Mouse (Mus musculus) CH12.LX (cell line): ENCODE data around the gene Ccl22. TPM values are rescaled to one million over a fixed set of nuclear protein-coding genes. Genes with fewer than 3 reads are reported as not detected.

Source experiments
- DNase-seq: peaks from one replicate; pipeline ENCODE4 v3.0.0-alpha.2; 2013; ENCODE audit errors: extremely low read depth
- H3K27ac ChIP-seq: 2 replicates; pipeline ENCODE4 v1.5.1; 2012; ENCODE audit warnings: low read depth, mild to moderate bottlenecking, control low read depth, moderate library complexity; ENCODE audit not compliant: insufficient read depth
- H3K27me3 ChIP-seq: replicated peaks from 2 replicates; pipeline ENCODE3; 2012; ENCODE audit warnings: inconsistent platforms
- H3K36me3 ChIP-seq, 2 experiments: replicated peaks in 1 of 2; 2 replicates each; pipeline versions ENCODE3 to v1.6.1; 2012; ENCODE audit warnings: inconsistent platforms in 1 of 2, low read length in 1 of 2, mild to moderate bottlenecking in 1 of 2, mixed read lengths in 1 of 2, moderate library complexity in 1 of 2; ENCODE audit not compliant: control insufficient read depth in 1 of 2, insufficient read depth in 1 of 2
- H3K4me1 ChIP-seq, 2 experiments: 2 replicates each; pipeline ENCODE4 v1.6.1; 2012; ENCODE audit warnings: inconsistent platforms in 1 of 2, moderate library complexity in 1 of 2; ENCODE audit not compliant: insufficient read depth in 2 of 2, control insufficient read depth in 1 of 2
- H3K4me2 ChIP-seq: 2 replicates; pipeline ENCODE4 v1.6.1; 2012; ENCODE audit warnings: low read depth, mild to moderate bottlenecking, control low read depth; ENCODE audit not compliant: poor library complexity, insufficient read depth, severe bottlenecking
- H3K4me3 ChIP-seq, 3 experiments: fragments of 150-350 bp in 1 of 3; sonication (generic) in 1 of 3; replicated peaks in 1 of 3; 2 replicates each; pipeline versions ENCODE3 to v1.5.1; 2011 to 2012; ENCODE audit warnings: low read depth in 2 of 3, low read length in 2 of 3, mild to moderate bottlenecking in 2 of 3, moderate library complexity in 2 of 3, control low read depth in 1 of 3, improper control_type of control experiment in 1 of 3, inconsistent platforms in 1 of 3, mixed read lengths in 1 of 3; ENCODE audit not compliant: poor library complexity in 1 of 3
- H3K79me2 ChIP-seq: replicated peaks from 2 replicates; pipeline ENCODE4 v1.6.1; 2012; ENCODE audit warnings: mild to moderate bottlenecking, moderate library complexity; ENCODE audit not compliant: control insufficient read depth, poor library complexity, insufficient read depth, severe bottlenecking; ENCODE audit errors: extremely low read depth
- H3K9ac ChIP-seq: 2 replicates; pipeline ENCODE4 v1.6.1; 2012; ENCODE audit warnings: low read depth, mild to moderate bottlenecking, control low read depth, moderate library complexity; ENCODE audit not compliant: insufficient read depth
- H3K9me3 ChIP-seq: replicated peaks from 2 replicates; pipeline ENCODE3; 2012; ENCODE audit warnings: low read length, inconsistent platforms, mixed read lengths
- BHLHE40 ChIP-seq: IDR thresholded peaks from 2 replicates; pipeline ENCODE4 v1.6.1; 2011; ENCODE audit warnings: mild to moderate bottlenecking, low read depth, low read length, improper control_type of control experiment
- CHD1 ChIP-seq: IDR thresholded peaks from 2 replicates; pipeline ENCODE4 v1.6.1; 2012; ENCODE audit warnings: low read depth, low read length, improper control_type of control experiment, inconsistent platforms
- CHD2 ChIP-seq: IDR thresholded peaks from 2 replicates; pipeline ENCODE4 v1.6.1; 2011; ENCODE audit warnings: low read length, improper control_type of control experiment
- CTCF ChIP-seq, 2 experiments: IDR thresholded peaks in 1 of 2; conservative IDR thresholded peaks in 1 of 2; 2 replicates each; pipeline ENCODE4 v1.5.1; 2011 to 2012; ENCODE audit warnings: low read depth in 2 of 2, low read length in 2 of 2, improper control_type of control experiment in 1 of 2, inconsistent platforms in 1 of 2, mild to moderate bottlenecking in 1 of 2, moderate library complexity in 1 of 2
- ELF1 ChIP-seq: IDR thresholded peaks from 2 replicates; pipeline ENCODE4 v1.6.1; 2014; ENCODE audit warnings: low read depth, mild to moderate bottlenecking, inconsistent platforms, low read length, improper control_type of control experiment
- ETS1 ChIP-seq: conservative IDR thresholded peaks from 2 replicates; pipeline ENCODE4 v1.6.1; 2012; ENCODE audit warnings: low read depth, mild to moderate bottlenecking, inconsistent platforms, low read length, improper control_type of control experiment, moderate library complexity
- HCFC1 ChIP-seq: IDR thresholded peaks from 2 replicates; pipeline ENCODE4 v1.6.1; 2012; ENCODE audit warnings: low read depth, mild to moderate bottlenecking, inconsistent platforms, low read length, improper control_type of control experiment
- IRF4 ChIP-seq: IDR thresholded peaks from 2 replicates; pipeline ENCODE4 v1.6.1; 2014; ENCODE audit warnings: low read depth, mild to moderate bottlenecking, inconsistent platforms, low read length, improper control_type of control experiment
- JUN ChIP-seq: IDR thresholded peaks from 2 replicates; pipeline ENCODE4 v1.6.1; 2011; ENCODE audit warnings: low read depth, mild to moderate bottlenecking, low read length, improper control_type of control experiment, moderate library complexity; ENCODE audit not compliant: insufficient read depth
- MAFK ChIP-seq: IDR thresholded peaks from 2 replicates; pipeline ENCODE4 v1.6.1; 2011; ENCODE audit warnings: low read length, improper control_type of control experiment; ENCODE audit not compliant: insufficient replicate concordance
- MAX ChIP-seq: IDR thresholded peaks from 2 replicates; pipeline ENCODE4 v1.6.1; 2011; ENCODE audit warnings: low read length, improper control_type of control experiment
- MEF2A ChIP-seq: IDR thresholded peaks from 2 replicates; pipeline ENCODE4 v1.6.1; 2014; ENCODE audit warnings: low read depth, mild to moderate bottlenecking, inconsistent platforms, low read length, improper control_type of control experiment, borderline replicate concordance
- MXI1 ChIP-seq: IDR thresholded peaks from 2 replicates; pipeline ENCODE4 v1.6.1; 2011; ENCODE audit warnings: mild to moderate bottlenecking, low read depth, low read length, improper control_type of control experiment
- POLR2A ChIP-seq: IDR thresholded peaks from 2 replicates; pipeline ENCODE4 v1.6.1; 2011; ENCODE audit warnings: low read depth, mild to moderate bottlenecking, improper control_type of control experiment, low read length
- RAD21 ChIP-seq: IDR thresholded peaks from 2 replicates; pipeline ENCODE4 v1.6.1; 2011; ENCODE audit warnings: low read depth, mild to moderate bottlenecking, low read length, improper control_type of control experiment, moderate library complexity
- RCOR1 ChIP-seq: conservative IDR thresholded peaks from 2 replicates; pipeline ENCODE4 v1.6.1; 2012; ENCODE audit warnings: low read depth, mild to moderate bottlenecking, inconsistent platforms, low read length, improper control_type of control experiment
- SIN3A ChIP-seq: IDR thresholded peaks from 2 replicates; pipeline ENCODE4 v1.6.1; 2012; ENCODE audit warnings: low read length, improper control_type of control experiment, inconsistent platforms
- TBP ChIP-seq: conservative IDR thresholded peaks from 2 replicates; pipeline ENCODE4 v1.6.1; 2011; ENCODE audit warnings: low read depth, low read length, improper control_type of control experiment
- UBTF ChIP-seq: IDR thresholded peaks from 2 replicates; pipeline ENCODE4 v1.6.1; 2012; ENCODE audit warnings: low read depth, mild to moderate bottlenecking, inconsistent platforms, low read length, improper control_type of control experiment, moderate library complexity
- ZMIZ1 ChIP-seq: IDR thresholded peaks from 2 replicates; pipeline ENCODE4 v1.6.1; 2012; ENCODE audit warnings: low read depth, mild to moderate bottlenecking, inconsistent platforms, low read length, improper control_type of control experiment
- ZNF384 ChIP-seq: IDR thresholded peaks from 2 replicates; pipeline ENCODE4 v1.6.1; 2012; ENCODE audit warnings: low read depth, low read length, improper control_type of control experiment, inconsistent platforms
- dilution Hi-C: fragments of 300-500 bp; cut with MboI; formaldehyde crosslinking; loops from 2 replicates; pipeline ENCODE4 v1.14.3; 2020; ENCODE audit warnings: low sequenced_read_pairs; ENCODE audit not compliant: extremely low pct_unique_long_range_greater_than_20kb, extremely low pct_ligation_motif_present
- in situ Hi-C: fragments of 300-500 bp; cut with MboI; formaldehyde crosslinking; loops from 3 replicates; pipeline ENCODE4 v1.14.3; 2019; ENCODE audit warnings: low sequenced_read_pairs, low pct_ligation_motif_present, low pct_unique_long_range_greater_than_20kb, mixed read lengths
- polyA plus RNA-seq: library from polyadenylated mRNA; unstranded; fragments of >175 nt; gene quantifications from 2 replicates; pipeline ENCODE4 v1.2.1, GENCODE M21; 2012; ENCODE audit warnings: low read depth; ENCODE audit not compliant: insufficient read length
- total RNA-seq, 2 experiments: library from RNA; depleted of rRNA; stranded (reverse); fragments of 300-350 nt in 1 of 2; fragments of >200 nt in 1 of 2; gene quantifications; 2 replicates each; pipeline ENCODE4 v1.2.3; 2012 to 2014

Ccl22 gene
- total and polyA plus RNA-seq, 3 experiments: 1,396 to 4,546 (median 3,114) TPM

DNA sequence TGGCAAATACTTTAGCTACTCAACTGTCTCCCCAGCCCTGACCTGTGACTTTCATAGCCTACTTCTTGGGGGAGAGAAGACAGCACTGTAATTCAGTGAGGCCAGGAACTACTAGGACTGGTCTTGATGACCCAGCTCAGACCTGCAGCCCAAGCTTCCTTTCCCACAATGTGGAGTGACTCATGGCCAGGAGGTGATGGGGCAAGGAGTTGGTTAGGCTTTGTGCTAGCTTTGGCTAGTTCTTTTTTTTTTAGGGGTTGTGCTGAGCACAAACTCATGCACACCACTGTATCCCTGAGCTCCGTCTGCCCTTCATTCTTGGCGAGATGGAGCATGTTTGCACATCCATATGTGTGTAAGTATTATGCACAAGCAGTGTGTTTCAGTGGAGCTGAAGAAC lies 31.0 kb downstream of the Ccl22 start:
- peaks cover 0 to 48% of the 10 kb centered on the region in 2 experiments for H3K36me3 ChIP-seq
- H3K9ac ChIP-seq: no peak overlapping the region
- dilution Hi-C loops (no loop called here), in situ Hi-C loops (no loop called here)
- TF ChIP-seq TBP (no peak), MEF2A (no peak), MXI1 (no peak), CTCF (conservative IDR thresholded peaks at IDR 0.05 in 1 of 2, IDR thresholded peaks at IDR 0.05 in 1 of 2; ENCODE audit: low read depth in 2 of 2, low read length in 2 of 2) (no peak), BHLHE40 (no peak), RAD21 (no peak), CHD2 (no peak), ELF1 (no peak), ETS1 (no peak), POLR2A (no peak; the same call in 1 of the 2 replicates), JUN (no peak), ZNF384 (no peak)
- DNase-seq: no peak
- no peaks in the 10 kb centered on the region for H3K9me3 ChIP-seq
- H3K4me1 ChIP-seq: peaks cover 21 to 62% of the 10 kb centered on the region in 2 experiments
- no peak overlapping the region for H3K27ac ChIP-seq
- no peak overlapping the region for H3K4me2 ChIP-seq
- H3K27me3 ChIP-seq: no peaks in the 10 kb centered on the region
- H3K79me2 ChIP-seq: peaks cover 2% of the 10 kb centered on the region; the same call in 1 of the 2 replicates
- no peak overlapping the region for H3K4me3 ChIP-seq

DNA sequence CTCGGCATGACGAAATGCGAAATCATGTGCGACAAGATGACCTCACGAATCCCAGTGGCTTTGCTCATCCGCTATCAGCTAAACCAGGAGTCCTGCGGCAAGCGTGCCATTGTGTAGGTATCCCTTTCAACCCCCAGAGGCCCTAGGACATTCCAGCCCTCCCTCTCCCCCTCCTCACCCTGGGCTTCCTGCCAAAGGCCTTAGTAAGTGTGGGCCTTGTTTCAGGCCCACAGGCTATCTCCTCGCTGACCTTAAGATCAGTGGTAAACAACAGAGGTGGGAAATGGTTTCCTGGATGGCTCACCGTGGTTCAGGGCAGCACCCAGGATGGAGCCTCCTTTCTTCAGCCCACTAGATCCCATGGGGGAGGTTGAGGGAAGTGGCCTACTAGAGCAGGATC lies 32.6 kb downstream of the Ccl22 start:
- Histone ChIP-seq H3K4me1 (peaks cover 21 to 66% of the 10 kb centered on the region in 2 experiments), H3K4me3 (peak overlapping the region; percentile 20 to 78 (median 41))
- dilution Hi-C loops: no loop called here

More for the DNA sequence above, 32.6 kb downstream of the Ccl22 start:
- peaks cover 0 to 32% of the 10 kb centered on the region in 2 experiments for H3K36me3 ChIP-seq
- peaks cover 2% of the 10 kb centered on the region; the same call in 1 of the 2 replicates for H3K79me2 ChIP-seq
- no peaks in the 10 kb centered on the region for H3K9me3 ChIP-seq
- H3K27me3 ChIP-seq: no peaks in the 10 kb centered on the region
- H3K9ac ChIP-seq: peak overlapping the region; percentile 72; the same call in 1 of the 2 replicates
- H3K4me2 ChIP-seq: peak overlapping the region; percentile 80
- in situ Hi-C loops: no loop called here
- peak overlapping the region; percentile 97 for H3K27ac ChIP-seq
- TF ChIP-seq MAX: 0 out of 2 replicates have a peak, but pooled peaks have one; percentile 9
- TF ChIP-seq HCFC1: 0 out of 2 replicates have a peak, but pooled peaks have one; percentile 20
- no peak; the same call in 1 of the 2 replicates for TF ChIP-seq ZMIZ1
- no peak for TF ChIP-seq UBTF
- TF ChIP-seq CHD1: peak; percentile 72; the same call in 1 of the 2 replicates
- TF ChIP-seq SIN3A: 0 out of 2 replicates have a peak, but pooled peaks have one; percentile 22
- no peak for TF ChIP-seq RCOR1
- 0 out of 2 replicates have a peak, but pooled peaks have one; percentile 16 for TF ChIP-seq ETS1
- peak; percentile 59 for TF ChIP-seq BHLHE40
- TF ChIP-seq RAD21: no peak
- TF ChIP-seq MAFK: no peak
- 0 out of 2 replicates have a peak, but pooled peaks have one; percentile 18 for TF ChIP-seq IRF4
- peak; percentile 46; the same call in 1 of the 2 replicates for TF ChIP-seq CHD2
- no peak for DNase-seq
